In genomic region chr3:55336895-55337294, GRCm38 (mm10) we compare ENCODE assay signal across 13 mouse cellular contexts.
A peak's percentile ranks its signal among the peaks of the same experiment; 100 is the strongest.
DNase-seq lines count a peak whose midpoint lies in the region; ATAC-seq lines count a peak whose summit lies in the region.
"Had no signal": no experiment of that assay in that cellular context is flagged by ENCODE, and none has a peak within 500 bp of the region (broad histone marks: within the 10 kb centered on the region; RNA-seq: fewer than 3 reads in every experiment).

No protein-coding gene starts in this region.

- no peaks in the 10 kb centered on the region for H3K4me1 ChIP-seq in forebrain, embryonic 11.5 days (replicated peaks; ENCODE audit: control insufficient read depth, insufficient read depth, low read length)

- WGBS in forebrain, embryonic 11.5 days = 93% methylated on average over 11 of the region's 11 CpGs

- no peak overlapping the region for H3K27ac ChIP-seq in forebrain, embryonic 11.5 days (ENCODE audit: low read depth, low read length)
- H3K27ac ChIP-seq: forebrain, embryonic 12.5 days; hindbrain, embryonic 12.5 days; left cerebral cortex, adult 2 months had no signal

- no peaks in the 10 kb centered on the region for H3K36me3 ChIP-seq in forebrain, embryonic 11.5 days (ENCODE audit: control insufficient read depth, insufficient read depth, low read length)

- ATAC-seq in forebrain, embryonic 11.5 days (replicated peaks; ENCODE audit: low FRiP score) = no peak

- H3K9me3 ChIP-seq in forebrain, embryonic 11.5 days (ENCODE audit: control insufficient read depth, low read length) = no peaks in the 10 kb centered on the region; the same call in 1 of the 2 replicates
- H3K9me3 ChIP-seq: forebrain, embryonic 12.5 days; hindbrain, embryonic 12.5 days had no signal

- no peak overlapping the region for H3K9ac ChIP-seq in forebrain, embryonic 11.5 days (ENCODE audit: low read length)
- H3K9ac ChIP-seq: forebrain, embryonic 12.5 days; hindbrain, embryonic 12.5 days had no signal

- H3K4me2 ChIP-seq in forebrain, embryonic 11.5 days (ENCODE audit: low read depth, low read length, severe bottlenecking) = no peak overlapping the region
- H3K4me2 ChIP-seq: forebrain, embryonic 12.5 days; hindbrain, embryonic 12.5 days had no signal

- peak; percentile 3 for DNase-seq in right cerebral cortex, postnatal 25 days
- no peak for DNase-seq in right cerebral cortex, adult 18-20 months
- DNase-seq in heart, postnatal 4 days = peak; percentile 30
- peak; percentile 68 to 78 for DNase-seq in kidney, postnatal 4 days
- DNase-seq in urinary bladder, postnatal 36 days (ENCODE audit: low spot score in 2 of 2) = peak; percentile 53 to 54
- DNase-seq in forebrain, embryonic 11.5 days (ENCODE audit: low spot score) = no peak
- no peak for DNase-seq in cerebellum, postnatal 4 days (ENCODE audit: low spot score in 2 of 2)
- DNase-seq: right cerebral cortex, postnatal 4 days; thymus, postnatal 14 days had no signal

- no peak overlapping the region for H3K4me3 ChIP-seq in forebrain, embryonic 11.5 days (ENCODE audit: low read depth, low read length)
- H3K4me3 ChIP-seq: forebrain, embryonic 12.5 days; hindbrain, embryonic 12.5 days; left cerebral cortex, adult 2 months; myocyte had no signal

- H3K27me3 ChIP-seq in forebrain, embryonic 11.5 days (ENCODE audit: control insufficient read depth, insufficient read depth, low read length) = no peaks in the 10 kb centered on the region
- H3K27me3 ChIP-seq: forebrain, embryonic 12.5 days; hindbrain, embryonic 12.5 days had no signal

Comparison
In these comparisons a context has a peak if more than half of its experiments do, and no peak if none do; other contexts are left out.
1. DNase-seq: peak in right cerebral cortex, postnatal 25 days (single experiment), heart, postnatal 4 days (single experiment), kidney, postnatal 4 days (2 of 2) and urinary bladder, postnatal 36 days (2 of 2); none in right cerebral cortex, adult 18-20 months (single experiment), forebrain, embryonic 11.5 days (single experiment) and cerebellum, postnatal 4 days (0 of 2).